26 mouse cellular contexts compared by ENCODE assay signal in the genomic region with DNA sequence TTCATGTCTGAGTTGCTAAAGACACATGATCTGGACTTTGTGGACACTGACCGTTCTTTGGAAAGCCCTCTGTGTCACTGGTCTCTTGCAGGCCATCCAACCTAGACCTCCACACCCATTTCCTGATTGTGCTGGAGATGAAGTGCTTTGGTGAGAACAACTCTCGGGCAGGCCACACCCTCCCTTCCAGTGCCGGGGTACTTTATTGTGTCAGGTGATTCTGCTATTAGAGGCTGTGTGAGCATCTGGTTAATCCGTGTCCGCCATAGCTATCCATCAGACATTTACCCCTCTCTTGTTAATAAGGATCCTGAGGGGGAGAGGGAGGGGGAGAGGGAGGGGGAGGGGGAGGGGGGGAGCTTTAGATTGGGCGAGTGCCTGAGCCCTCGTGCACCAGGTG. TPM values are rescaled to one million over a fixed set of nuclear protein-coding genes. Genes with fewer than 3 reads are reported as not detected.
DNase-seq lines count a peak whose midpoint lies in the region; ATAC-seq and TF ChIP-seq lines count a peak whose summit lies in the region.
"Had no signal": no experiment of that assay in that cellular context is flagged by ENCODE, and none has a peak within 500 bp of the region (broad histone marks: within the 10 kb centered on the region; RNA-seq: fewer than 3 reads in every experiment).

No protein-coding gene starts in this region.

- H3K4me2 ChIP-seq in forebrain, embryonic 12.5 days: no peak overlapping the region
- no peak overlapping the region for H3K4me2 ChIP-seq in forebrain, embryonic 15.5 days (replicated peaks)
- H3K4me2 ChIP-seq in midbrain, embryonic 13.5 days (replicated peaks): no peak overlapping the region
- no peak overlapping the region for H3K4me2 ChIP-seq in midbrain, embryonic 15.5 days
- H3K4me2 ChIP-seq in intestine, embryonic 14.5 days (ENCODE audit: low read length): no peak overlapping the region
- H3K4me2 ChIP-seq: embryonic facial prominence, embryonic 15.5 days; heart, embryonic 13.5 days; hindbrain, embryonic 15.5 days; lung, embryonic 14.5 days had no signal

- H3K27me3 ChIP-seq in forebrain, embryonic 12.5 days: no peaks in the 10 kb centered on the region
- H3K27me3 ChIP-seq in forebrain, embryonic 15.5 days: no peaks in the 10 kb centered on the region
- H3K27me3 ChIP-seq in midbrain, embryonic 13.5 days: no peaks in the 10 kb centered on the region
- H3K27me3 ChIP-seq in midbrain, embryonic 15.5 days (replicated peaks): no peaks in the 10 kb centered on the region
- no peaks in the 10 kb centered on the region for H3K27me3 ChIP-seq in ES-Bruce4 (ENCODE audit: control insufficient read depth, insufficient read depth, low read length, poor library complexity, severe bottlenecking)
- no peaks in the 10 kb centered on the region for H3K27me3 ChIP-seq in intestine, embryonic 14.5 days (replicated peaks; ENCODE audit: control insufficient read depth, insufficient read depth, low read length)
- H3K27me3 ChIP-seq: embryonic facial prominence, embryonic 15.5 days; heart, embryonic 13.5 days; hindbrain, embryonic 15.5 days had no signal

- ATAC-seq in forebrain, embryonic 12.5 days (ENCODE audit: low FRiP score): 0 out of 2 replicates have a peak, but pooled peaks have one; percentile 17
- no peak for ATAC-seq in forebrain, embryonic 15.5 days (replicated peaks)
- 0 out of 2 replicates have a peak, but pooled peaks have one; percentile 45 for ATAC-seq in midbrain, embryonic 13.5 days
- ATAC-seq in midbrain, embryonic 15.5 days (replicated peaks): no peak
- ATAC-seq in intestine, embryonic 14.5 days (replicated peaks; ENCODE audit: low FRiP score, low TSS enrichment, low read depth): peak; percentile 58; the same call in 1 of the 2 replicates

- TF ChIP-seq EP300 in ES-Bruce4 (IDR thresholded peaks at IDR 0.05; ENCODE audit: insufficient read depth, low read depth, low read length): 0 out of 2 replicates have a peak, but pooled peaks have one; percentile 19

- no peak overlapping the region for H3K9ac ChIP-seq in forebrain, embryonic 12.5 days
- H3K9ac ChIP-seq in forebrain, embryonic 15.5 days (replicated peaks): no peak overlapping the region
- no peak overlapping the region for H3K9ac ChIP-seq in midbrain, embryonic 13.5 days (replicated peaks)
- H3K9ac ChIP-seq in midbrain, embryonic 15.5 days: no peak overlapping the region
- no peak overlapping the region for H3K9ac ChIP-seq in ES-Bruce4 (ENCODE audit: low read depth, poor library complexity, severe bottlenecking)
- H3K9ac ChIP-seq in intestine, embryonic 14.5 days (ENCODE audit: low read length): no peak overlapping the region
- H3K9ac ChIP-seq: embryonic facial prominence, embryonic 15.5 days; heart, embryonic 13.5 days; hindbrain, embryonic 15.5 days; liver, embryonic 14.5 days; lung, embryonic 14.5 days had no signal

- 37% methylated on average over 7 of the region's 7 CpGs for WGBS in forebrain, embryonic 12.5 days
- WGBS in forebrain, embryonic 15.5 days: 62% methylated on average over 7 of the region's 7 CpGs
- WGBS in midbrain, embryonic 13.5 days: 49% methylated on average over 7 of the region's 7 CpGs
- 49% methylated on average over 7 of the region's 7 CpGs for WGBS in midbrain, embryonic 15.5 days
- 36% methylated on average over 7 of the region's 7 CpGs for WGBS in intestine, embryonic 14.5 days

- H3K27ac ChIP-seq in forebrain, embryonic 12.5 days: no peak overlapping the region
- H3K27ac ChIP-seq in forebrain, embryonic 15.5 days (replicated peaks): no peak overlapping the region
- H3K27ac ChIP-seq in midbrain, embryonic 13.5 days: no peak overlapping the region
- no peak overlapping the region for H3K27ac ChIP-seq in midbrain, embryonic 15.5 days
- no peak overlapping the region for H3K27ac ChIP-seq in ES-Bruce4 (ENCODE audit: insufficient read depth, low read length)
- H3K27ac ChIP-seq in intestine, embryonic 14.5 days (ENCODE audit: low read depth): no peak overlapping the region
- H3K27ac ChIP-seq: embryonic facial prominence, embryonic 15.5 days; gastrocnemius, adult 2 months; heart, embryonic 13.5 days; hindbrain, embryonic 15.5 days; liver, embryonic 14.5 days; midbrain, embryonic 10.5 days had no signal

- H3K36me3 ChIP-seq in forebrain, embryonic 12.5 days (replicated peaks): no peaks in the 10 kb centered on the region
- H3K36me3 ChIP-seq in forebrain, embryonic 15.5 days: no peaks in the 10 kb centered on the region
- H3K36me3 ChIP-seq in midbrain, embryonic 13.5 days: no peaks in the 10 kb centered on the region
- H3K36me3 ChIP-seq in midbrain, embryonic 15.5 days (replicated peaks): no peaks in the 10 kb centered on the region
- no peaks in the 10 kb centered on the region for H3K36me3 ChIP-seq in ES-Bruce4 (ENCODE audit: control insufficient read depth, insufficient read depth, low read length, poor library complexity, severe bottlenecking)
- no peaks in the 10 kb centered on the region for H3K36me3 ChIP-seq in intestine, embryonic 14.5 days (ENCODE audit: control insufficient read depth, insufficient read depth, low read length)
- H3K36me3 ChIP-seq: embryonic facial prominence, embryonic 15.5 days; heart, embryonic 13.5 days; hindbrain, embryonic 15.5 days; midbrain, embryonic 10.5 days had no signal

- TF ChIP-seq POLR2A in ES-Bruce4 (IDR thresholded peaks at IDR 0.05; ENCODE audit: insufficient read depth, low read length): no peak

- no peak for DNase-seq in intestine, embryonic 14.5 days (ENCODE audit: low spot score)
- no peak for DNase-seq in Muller cell, postnatal 12 days (ENCODE audit: inconsistent ontology term)
- no peak for DNase-seq in c-Kit-positive CD71-positive TER-119-positive erythroid progenitor cells, embryonic 14.5 days (ENCODE audit: low spot score)
- DNase-seq: cerebellum, adult 11-12 months; cerebellum, postnatal 10 days; gastrocnemius, adult 2 months; gastrocnemius, postnatal 36 days; heart, adult 18-20 months; heart, postnatal 10 days; kidney, adult 11 months; kidney, postnatal 14 days; liver; lung, embryonic 14.5 days; right cerebral cortex, postnatal 14 days; thymus, postnatal 14 days had no signal

- H3K4me3 ChIP-seq in forebrain, embryonic 12.5 days (replicated peaks): no peak overlapping the region
- no peak overlapping the region for H3K4me3 ChIP-seq in forebrain, embryonic 15.5 days
- H3K4me3 ChIP-seq in midbrain, embryonic 13.5 days (replicated peaks): no peak overlapping the region
- no peak overlapping the region for H3K4me3 ChIP-seq in midbrain, embryonic 15.5 days
- no peak overlapping the region for H3K4me3 ChIP-seq in ES-Bruce4 (ENCODE audit: low read depth, low read length)
- no peak overlapping the region for H3K4me3 ChIP-seq in intestine, embryonic 14.5 days (ENCODE audit: low read depth, low read length)
- H3K4me3 ChIP-seq: embryonic facial prominence, embryonic 15.5 days; gastrocnemius, adult 2 months; heart, embryonic 13.5 days; hindbrain, embryonic 15.5 days; midbrain, embryonic 10.5 days had no signal

- no peak for TF ChIP-seq CTCF in ES-Bruce4 (IDR thresholded peaks at IDR 0.05; ENCODE audit: low read depth, low read length)

- 0 out of 2 replicates have a peak, but pooled peaks cover 4% of the 10 kb centered on the region for H3K4me1 ChIP-seq in forebrain, embryonic 12.5 days
- no peaks in the 10 kb centered on the region for H3K4me1 ChIP-seq in forebrain, embryonic 15.5 days
- 0 out of 2 replicates have a peak, but pooled peaks cover 2% of the 10 kb centered on the region for H3K4me1 ChIP-seq in midbrain, embryonic 13.5 days (replicated peaks)
- H3K4me1 ChIP-seq in midbrain, embryonic 15.5 days: no peaks in the 10 kb centered on the region
- peaks cover 3% of the 10 kb centered on the region for H3K4me1 ChIP-seq in ES-Bruce4 (ENCODE audit: control insufficient read depth, insufficient read depth, low read length)
- no peaks in the 10 kb centered on the region; the same call in 1 of the 2 replicates for H3K4me1 ChIP-seq in intestine, embryonic 14.5 days (replicated peaks; ENCODE audit: control insufficient read depth, insufficient read depth, low read length)
- H3K4me1 ChIP-seq: embryonic facial prominence, embryonic 15.5 days; heart, embryonic 13.5 days; hindbrain, embryonic 15.5 days had no signal

- no peaks in the 10 kb centered on the region for H3K9me3 ChIP-seq in forebrain, embryonic 12.5 days
- H3K9me3 ChIP-seq in forebrain, embryonic 15.5 days: no peaks in the 10 kb centered on the region
- H3K9me3 ChIP-seq in midbrain, embryonic 13.5 days: no peaks in the 10 kb centered on the region
- H3K9me3 ChIP-seq in midbrain, embryonic 15.5 days: no peaks in the 10 kb centered on the region
- no peaks in the 10 kb centered on the region for H3K9me3 ChIP-seq in ES-Bruce4 (replicated peaks; ENCODE audit: control insufficient read depth, insufficient read depth, low read length, poor library complexity, severe bottlenecking)
- no peaks in the 10 kb centered on the region for H3K9me3 ChIP-seq in intestine, embryonic 14.5 days (ENCODE audit: control insufficient read depth, low read length)
- H3K9me3 ChIP-seq: embryonic facial prominence, embryonic 15.5 days; heart, embryonic 13.5 days; hindbrain, embryonic 15.5 days; midbrain, embryonic 10.5 days had no signal

RNA-seq across cellular contexts. Expression of gene Unc5cl, which starts 38.9 kb away (rescaled TPM):
- 0.10 and 0.18 TPM in 2 replicates for polyA plus RNA-seq in forebrain, embryonic 12.5 days (2016; fragmentation: Nextera tagmentation; extraction: Ambion mirVana)
- polyA plus RNA-seq in forebrain, embryonic 15.5 days (2015; fragmentation: Nextera tagmentation; extraction: Ambion mirVana): 0.17 and 0.24 TPM in 2 replicates
- 0.23 TPM in 2 replicates for polyA plus RNA-seq in midbrain, embryonic 13.5 days (2015; fragmentation: Nextera tagmentation; extraction: Ambion mirVana)
- 0.22 and 0.23 TPM in 2 replicates for polyA plus RNA-seq in midbrain, embryonic 15.5 days (2015; fragmentation: Nextera tagmentation; extraction: Ambion mirVana)
- polyA plus RNA-seq in ES-Bruce4 (2011; ENCODE audit: insufficient read depth, insufficient read length, low read depth, missing spikeins): 0.90 and 1.4 TPM in 2 replicates
- 33.5 and 37.0 TPM in 2 replicates for polyA plus RNA-seq in intestine, embryonic 14.5 days (2014; fragmentation: Nextera tagmentation; extraction: Ambion mirVana)
- polyA plus RNA-seq: embryonic facial prominence, embryonic 15.5 days; hindbrain, embryonic 15.5 days; midbrain, embryonic 10.5 days had no signal

RNA-seq across cellular contexts. Expression of gene Tspo2, which starts 42.3 kb away (rescaled TPM):
- 1.2 and 1.5 TPM in 2 replicates for polyA plus RNA-seq in forebrain, embryonic 12.5 days (2016; fragmentation: Nextera tagmentation; extraction: Ambion mirVana)
- polyA plus RNA-seq in forebrain, embryonic 15.5 days (2015; fragmentation: Nextera tagmentation; extraction: Ambion mirVana): 2.3 and 2.8 TPM in 2 replicates
- polyA plus RNA-seq in midbrain, embryonic 13.5 days (2015; fragmentation: Nextera tagmentation; extraction: Ambion mirVana): 3.2 and 3.5 TPM in 2 replicates
- 1.7 and 2.6 TPM in 2 replicates for polyA plus RNA-seq in midbrain, embryonic 15.5 days (2015; fragmentation: Nextera tagmentation; extraction: Ambion mirVana)
- polyA plus RNA-seq in ES-Bruce4 (2011; ENCODE audit: insufficient read depth, insufficient read length, low read depth, missing spikeins): 1.5 and 2.6 TPM in 2 replicates
- 1.6 and 1.7 TPM in 2 replicates for polyA plus RNA-seq in intestine, embryonic 14.5 days (2014; fragmentation: Nextera tagmentation; extraction: Ambion mirVana)
- polyA plus RNA-seq: urinary bladder, adult 2 months had no signal

Comparison
In these comparisons a context has a peak if more than half of its experiments do, and no peak if none do; other contexts are left out.
1. ATAC-seq: peak in forebrain, embryonic 12.5 days (single experiment), midbrain, embryonic 13.5 days (single experiment) and intestine, embryonic 14.5 days (single experiment); none in forebrain, embryonic 15.5 days (single experiment) and midbrain, embryonic 15.5 days (single experiment).
2. RNA of gene Unc5cl, which starts 38.9 kb away (polyA plus RNA-seq): 33.5 to 37.0 TPM in intestine, embryonic 14.5 days; 0.90 to 1.4 TPM in ES-Bruce4, 0.23 TPM in midbrain, embryonic 13.5 days, 0.22 to 0.23 TPM in midbrain, embryonic 15.5 days, 0.17 to 0.24 TPM in forebrain, embryonic 15.5 days and 0.10 to 0.18 TPM in forebrain, embryonic 12.5 days; every median in the first group is over 10 times any median in the second.